Mouse (Mus musculus) natural killer cell, adult 2 months (primary cell): ENCODE measurements at regions not wholly inside any gene's neighbourhood (a gene's known extent, or its start where the extent isn't known, plus 50 kb on each side); places are given as distances from the start of the nearest gene placed in this dataset.

ENCODE experiments used
- DNase-seq, 2 experiments: peaks; one replicate each; pipeline ENCODE4 v3.0.0; 2022; ENCODE audit warnings: low spot score in 2 of 2

DNA sequence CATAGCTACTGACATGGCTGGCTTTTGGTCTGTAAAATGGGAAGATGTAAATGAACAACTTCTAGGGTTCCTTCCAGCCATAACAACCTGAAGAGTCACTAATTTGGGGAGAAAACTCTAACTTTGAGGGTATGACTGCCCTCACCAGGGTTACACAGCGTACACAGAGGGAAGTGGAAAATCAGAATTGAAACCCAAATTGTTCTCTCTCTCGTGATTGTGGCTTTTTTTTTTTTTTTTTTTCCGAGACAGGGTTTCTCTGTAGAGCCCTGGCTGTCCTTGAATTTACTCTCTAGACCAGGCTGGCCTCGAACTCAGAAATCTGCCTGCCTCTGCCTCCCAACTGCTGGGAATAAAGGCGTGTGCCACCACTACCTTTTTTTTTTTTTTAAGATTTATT, 80.4 kb upstream of the Pmfbp1 start:
- DNase-seq, result no peak

GRCm38 (mm10) chr8:109415315-109415714, 78.5 kb upstream of the Pmfbp1 start:
- DNase-seq, result no peak

GRCm38 (mm10) chr8:109415906-109416305, 77.9 kb upstream of the Pmfbp1 start:
- DNase-seq, result no peak

GRCm38 (mm10) chr8:109416327-109417100, 77.3 kb upstream of the Pmfbp1 start:
- no peak for DNase-seq

DNA sequence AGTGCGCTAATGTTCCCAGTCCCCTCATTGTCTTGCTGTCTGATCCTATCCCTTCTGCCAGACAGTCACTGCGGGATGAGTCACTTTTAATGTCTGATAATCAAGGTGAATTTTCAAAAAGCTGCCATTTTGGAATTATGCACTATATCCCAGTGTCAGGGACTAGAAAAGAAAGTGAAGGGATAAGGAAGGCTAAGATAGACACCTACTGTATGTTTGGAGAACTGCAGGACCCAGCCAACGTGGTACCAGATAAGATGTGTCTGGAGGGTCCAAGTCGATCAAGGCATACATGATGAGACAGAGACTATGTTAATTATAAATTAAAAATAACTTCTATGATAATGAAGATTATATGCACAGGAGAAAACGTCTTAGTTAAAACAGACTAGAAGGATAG, 76.6 kb upstream of the Pmfbp1 start:
- no peak for DNase-seq

DNA sequence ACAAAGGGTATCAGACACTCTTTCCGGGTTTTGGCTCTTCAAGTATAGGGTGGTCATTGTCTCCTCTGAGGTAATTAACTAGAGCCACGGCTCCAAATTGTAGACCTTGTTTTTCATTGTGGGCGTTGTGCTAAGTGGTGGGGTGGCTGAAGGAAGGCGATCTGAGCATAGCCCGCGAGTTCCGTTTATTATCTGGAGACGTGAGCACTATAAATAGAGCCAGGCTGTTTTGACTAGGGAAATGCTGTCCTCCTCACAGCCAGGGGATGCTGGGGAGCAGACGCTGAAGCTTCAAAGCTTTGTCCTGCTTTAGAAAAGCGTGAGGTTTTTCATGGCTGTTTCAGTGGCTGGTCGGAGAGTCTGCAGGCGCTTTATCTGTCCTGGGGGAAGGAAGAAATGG, 75.9 kb upstream of the Pmfbp1 start:
- no peak for DNase-seq

- DNase-seq, result no peak
These were observed 74.7 kb upstream of the Pmfbp1 start for GRCm38 (mm10) chr8:109419029-109419596.

DNA sequence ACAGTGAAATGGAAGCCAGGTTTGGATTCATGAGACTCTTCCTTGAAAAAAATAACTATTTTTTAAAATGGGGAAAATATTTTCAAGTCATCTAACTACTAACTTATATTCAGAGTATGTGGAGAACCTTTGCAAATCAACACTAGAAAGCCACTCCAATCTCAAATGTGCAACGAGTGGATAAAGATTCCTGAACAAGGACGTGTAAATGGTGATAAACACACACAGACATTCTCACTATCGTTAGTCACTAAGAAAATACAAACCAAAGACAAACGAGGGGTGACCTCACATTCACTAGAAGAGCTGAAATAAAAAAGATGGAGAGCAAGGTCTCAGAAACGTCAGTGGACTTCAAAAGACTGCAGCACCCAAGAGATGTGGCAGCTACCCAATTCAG, 69.8 kb upstream of the Pmfbp1 start:
- DNase-seq, result no peak

DNA sequence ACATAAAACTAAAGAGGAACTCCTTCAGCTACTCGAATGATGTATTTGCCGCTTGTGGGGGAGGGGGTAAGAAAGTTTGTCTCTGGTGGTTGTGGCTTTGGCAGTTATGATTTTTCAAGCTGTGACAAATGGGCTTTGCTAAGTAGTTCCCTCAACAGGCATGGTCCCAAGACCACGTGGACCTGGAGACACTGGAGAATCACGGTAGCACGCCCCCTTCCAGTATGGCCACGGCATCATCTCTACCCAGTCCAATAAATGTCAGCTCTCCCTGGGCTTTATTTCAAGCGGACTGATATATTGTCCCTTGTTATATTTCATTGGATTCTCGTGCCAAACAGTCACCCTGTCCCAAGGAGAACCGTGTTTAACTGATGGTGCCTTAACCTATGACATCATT, 65.3 kb upstream of the Pmfbp1 start:
- DNase-seq, result no peak

DNA sequence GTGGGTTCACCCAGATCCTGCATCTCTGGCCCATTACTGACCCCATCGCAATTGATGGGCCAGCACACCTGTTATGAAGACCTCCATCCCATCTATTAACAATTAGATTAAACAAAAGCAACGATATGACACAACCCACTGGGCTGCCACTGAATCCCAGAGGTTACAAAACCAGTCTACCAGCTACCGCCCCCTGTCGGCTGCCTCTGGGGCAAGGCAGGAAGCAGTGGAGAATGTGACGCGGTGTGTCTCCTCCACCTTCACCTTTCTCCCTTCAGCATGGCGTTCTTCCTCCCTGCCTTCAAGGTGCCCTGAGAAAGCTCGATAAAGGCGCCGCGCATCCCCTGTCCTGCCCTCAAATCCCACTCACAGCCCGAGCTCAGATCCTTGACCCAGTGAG, 59.3 kb upstream of the Pmfbp1 start:
- DNase-seq, result no peak

DNA sequence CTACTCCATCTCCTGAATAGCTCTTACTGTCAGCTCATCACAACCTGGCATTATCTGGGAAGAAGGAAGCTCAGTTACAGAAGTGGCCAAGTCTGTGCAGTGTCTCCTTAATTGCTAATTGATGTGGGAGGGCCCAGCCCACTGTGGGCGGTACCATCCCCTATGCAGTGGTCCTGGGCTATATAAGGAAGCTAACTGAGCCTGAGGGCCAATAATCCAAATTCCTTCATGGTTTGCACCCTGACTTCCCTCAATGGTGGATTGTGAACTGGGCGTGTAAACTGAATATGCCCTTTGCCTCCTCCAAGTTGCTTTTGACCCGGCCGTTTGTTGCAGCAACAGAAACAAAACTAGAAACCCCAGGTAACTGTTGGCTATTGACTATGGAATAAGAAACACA, 57.8 kb upstream of the Pmfbp1 start:
- DNase-seq, result no peak

DNA sequence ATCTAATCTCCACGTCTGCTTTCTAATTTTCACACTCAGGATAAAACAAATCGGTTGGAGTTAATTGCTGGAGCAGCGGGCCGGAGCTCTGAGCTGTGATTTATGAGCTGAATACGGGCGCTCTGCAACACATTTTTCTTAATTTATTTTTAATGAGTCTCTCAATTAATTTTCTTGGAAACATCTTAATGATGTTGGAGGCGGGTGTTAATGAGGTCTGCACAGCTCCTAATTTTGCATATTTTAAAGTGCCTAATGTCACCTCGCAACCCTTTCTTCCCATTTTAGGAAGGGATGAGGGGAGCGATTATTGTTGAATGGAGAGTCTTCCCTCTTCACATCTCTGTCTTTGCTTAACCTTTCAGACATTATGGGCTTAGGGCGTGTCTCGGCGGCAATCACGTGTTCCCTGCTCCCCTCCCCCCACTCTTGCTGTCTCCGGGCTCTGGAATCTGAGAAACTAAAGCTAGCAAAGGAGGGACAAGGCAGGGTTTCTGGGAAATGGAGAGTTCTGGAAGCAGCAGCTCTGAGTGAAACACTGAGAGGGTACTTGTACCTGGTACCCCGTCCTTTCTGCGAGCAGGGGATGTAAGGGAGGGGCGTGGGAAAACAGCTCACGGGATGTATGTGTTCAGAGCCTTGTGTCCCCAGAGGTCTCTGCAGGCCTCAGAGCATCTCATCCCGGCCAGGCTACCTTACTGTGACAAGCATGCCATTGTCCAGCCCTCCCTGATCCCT, 56.8 kb upstream of the Pmfbp1 start:
- no peak for DNase-seq

DNA sequence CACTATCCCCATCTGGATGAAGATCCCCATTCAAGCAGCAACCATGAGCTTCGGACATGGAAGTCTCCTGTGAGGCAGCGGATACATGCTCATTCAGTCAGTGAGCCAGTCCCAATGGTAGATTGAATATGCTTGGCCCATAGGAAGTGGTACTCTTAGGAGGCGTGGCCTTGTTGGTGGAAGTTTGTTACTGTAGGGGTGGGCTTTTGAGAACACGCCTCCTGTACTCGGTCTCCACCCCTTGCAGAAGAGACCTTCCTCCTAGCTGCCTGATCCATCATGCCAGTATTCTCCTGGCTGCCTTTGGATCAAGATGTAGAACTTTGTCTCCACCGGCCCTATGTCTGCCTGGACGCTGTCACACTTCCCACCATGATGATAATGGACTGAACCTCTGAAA, 55.3 kb upstream of the Pmfbp1 start:
- DNase-seq, result no peak
